Mouse (Mus musculus) MEL (cell line): ENCODE measurements around the gene Pid1.

Source experiments
- CTCF ChIP-seq, 3 experiments: IDR thresholded peaks in 2 of 3; conservative IDR thresholded peaks in 1 of 3; 2 replicates each; pipeline ENCODE4 v1.5.1; 2011 to 2012; ENCODE audit warnings: low read length in 3 of 3, low read depth in 2 of 3, mild to moderate bottlenecking in 2 of 3, improper control_type of control experiment in 1 of 3, inconsistent platforms in 1 of 3, mixed read lengths in 1 of 3, moderate library complexity in 1 of 3; ENCODE audit not compliant: control insufficient read depth in 1 of 3, insufficient read depth in 1 of 3, poor library complexity in 1 of 3, severe bottlenecking in 1 of 3
- ETS1 ChIP-seq: IDR thresholded peaks from 2 replicates; pipeline ENCODE4 v1.6.1; 2012; ENCODE audit warnings: low read depth, mild to moderate bottlenecking, inconsistent platforms, low read length, improper control_type of control experiment, moderate library complexity
- ZC3H11A ChIP-seq: IDR thresholded peaks from 2 replicates; pipeline ENCODE4 v1.6.1; 2012; ENCODE audit warnings: low read depth, mild to moderate bottlenecking, inconsistent platforms, low read length, improper control_type of control experiment

DNA sequence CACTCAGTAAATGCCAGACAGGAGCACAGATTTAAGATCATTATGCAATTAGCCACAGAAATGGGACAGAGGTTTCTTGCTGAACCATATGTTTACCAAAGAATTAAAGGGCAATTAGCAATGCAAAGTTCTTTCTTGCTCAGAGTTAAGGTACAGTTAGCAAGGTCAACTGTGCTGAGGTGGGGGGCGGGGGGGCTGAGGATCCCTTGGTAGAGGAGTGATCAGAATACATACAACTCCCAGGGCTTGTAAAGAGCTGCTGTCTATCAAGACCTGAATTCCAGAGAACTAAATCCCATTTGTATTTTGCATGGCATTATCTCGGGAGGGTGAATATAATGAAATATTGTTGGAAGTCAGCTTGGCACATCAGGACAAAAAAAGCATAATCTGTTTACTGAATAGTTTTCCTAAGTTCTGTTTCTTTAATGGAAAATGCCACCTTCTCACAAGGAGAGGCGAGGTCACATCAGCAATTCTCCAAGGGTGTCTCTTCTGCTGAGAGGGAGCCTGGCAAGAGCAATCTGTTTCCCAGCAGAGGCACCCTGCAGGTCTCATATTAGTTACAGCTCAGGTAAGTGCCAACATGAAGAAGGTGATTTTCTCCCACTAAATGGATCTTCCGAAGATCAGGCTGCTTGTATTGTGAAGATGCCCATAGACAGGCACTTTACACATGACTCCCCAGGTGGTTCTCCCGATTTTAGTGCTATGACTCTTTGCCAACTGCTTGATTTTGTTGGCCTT is 306.9 kb downstream of the Pid1 start:
- TF ChIP-seq ZC3H11A = no peak
- TF ChIP-seq CTCF (IDR thresholded peaks at IDR 0.05 in 2 of 3, conservative IDR thresholded peaks at IDR 0.05 in 1 of 3; ENCODE audit: control insufficient read depth in 1 of 3, insufficient read depth in 1 of 3, low read depth in 2 of 3, low read length in 3 of 3, poor library complexity in 1 of 3, severe bottlenecking in 1 of 3) = no peak
- no peak for TF ChIP-seq ETS1
